Mouse (Mus musculus) erythroid progenitor cell, adult 5-6 weeks (primary cell): Measurements from ENCODE around the gene Neurog3. TPM values are rescaled to one million over a fixed set of nuclear protein-coding genes. Genes with fewer than 3 reads are reported as not detected.

Source experiments
- total RNA-seq, 2 experiments: library from RNA; stranded (forward) in 1 of 2; stranded (reverse) in 1 of 2; fragments of 150-400 nt in 1 of 2; fragments of 186-747, 209-891 nt in 1 of 2; gene quantifications; 2 replicates each; pipeline versions ENCODE4 v1.2.3 to v1.2.4; 2015 to 2017; ENCODE audit warnings: low replicate concordance in 2 of 2

Gene Neurog3
- total RNA-seq, 2 experiments from 2014 or later, result not detected

Other genes starting within 250 kb of the Neurog3 start
- not detected in 2 replicates for gene Col13a1, start 154.0 kb upstream of the Neurog3 start, total RNA-seq (2015; ENCODE audit: low replicate concordance)
- gene Col13a1, start 154.0 kb upstream of the Neurog3 start, total RNA-seq (2017; ENCODE audit: low replicate concordance), result not detected in 2 replicates
- gene Fam241b, start 10.8 kb downstream of the Neurog3 start, total RNA-seq (2015; ENCODE audit: low replicate concordance), result not detected in 2 replicates
- not detected in 2 replicates for gene Fam241b, start 10.8 kb downstream of the Neurog3 start, total RNA-seq (2017; ENCODE audit: low replicate concordance)
- gene Tspan15, start 98.2 kb downstream of the Neurog3 start, total RNA-seq (2015; ENCODE audit: low replicate concordance), result 0.36 and 5.4 TPM in 2 replicates
- 0.77 and 9.4 TPM in 2 replicates for gene Tspan15, start 98.2 kb downstream of the Neurog3 start, total RNA-seq (2017; ENCODE audit: low replicate concordance)
- gene Tacr2, start 119.3 kb downstream of the Neurog3 start, total RNA-seq (2015; ENCODE audit: low replicate concordance), result not detected in 2 replicates
- not detected in 2 replicates for gene Tacr2, start 119.3 kb downstream of the Neurog3 start, total RNA-seq (2017; ENCODE audit: low replicate concordance)
- 101 and 130 TPM in 2 replicates for gene Hk1, start 246.8 kb downstream of the Neurog3 start, total RNA-seq (2015; ENCODE audit: low replicate concordance)
- 269 and 272 TPM in 2 replicates for gene Hk1, start 246.8 kb downstream of the Neurog3 start, total RNA-seq (2017; ENCODE audit: low replicate concordance)